Mouse (Mus musculus) MEL-GATA-1-ER (cell line): ENCODE measurements around the gene Cox4i1.
"Not testable (repeated sequence)": the region's sequence is repeated elsewhere in the genome, so short reads cannot be mapped to it uniquely, and the experiment has no call there.

Experiments used
- DNase-seq: peaks from one replicate; pipeline ENCODE4 v3.0.0-alpha.2; 2012; ENCODE audit warnings: low read depth; ENCODE audit errors: extremely low read depth

The Cox4i1 gene

GRCm38 (mm10) chr8:120657415-120657814 is 10.6 kb upstream of the Cox4i1 start:
- DNase-seq: no peak

- DNase-seq: no peak
Observed at GRCm38 (mm10) chr8:120664566-120664965, 3.5 kb upstream of the Cox4i1 start.

GRCm38 (mm10) chr8:120665726-120666455 is 2.1 kb upstream of the Cox4i1 start:
- no peak for DNase-seq

- DNase-seq: no peak
Observed at GRCm38 (mm10) chr8:120666807-120667470, 1.1 kb upstream of the Cox4i1 start.

- no peak for DNase-seq
Observed at GRCm38 (mm10) chr8:120668374-120668905, 418 bp downstream of the Cox4i1 start, which contains the start of gene Emc8. Emc8 (minus strand) TSS chr8:120668573.

- DNase-seq: no peak
Observed at GRCm38 (mm10) chr8:120671775-120672174, 3.8 kb downstream of the Cox4i1 start.

- no peak for DNase-seq
Observed at GRCm38 (mm10) chr8:120672626-120673229, 4.7 kb downstream of the Cox4i1 start.

- DNase-seq: no peak
Observed at GRCm38 (mm10) chr8:120673298-120673697, 5.3 kb downstream of the Cox4i1 start.

- no peak for DNase-seq
Observed at GRCm38 (mm10) chr8:120675718-120676117, 7.7 kb downstream of the Cox4i1 start.

- no peak for DNase-seq
Observed at GRCm38 (mm10) chr8:120678447-120678846, 10.4 kb downstream of the Cox4i1 start.

- no peak for DNase-seq
Observed at GRCm38 (mm10) chr8:120679629-120680387, 11.8 kb downstream of the Cox4i1 start.

GRCm38 (mm10) chr8:120680405-120680804 is 12.4 kb downstream of the Cox4i1 start:
- DNase-seq: not testable (repeated sequence)

- DNase-seq: no peak
Observed at GRCm38 (mm10) chr8:120681113-120681512, 13.1 kb downstream of the Cox4i1 start.

GRCm38 (mm10) chr8:120683602-120684001 is 15.6 kb downstream of the Cox4i1 start:
- no peak for DNase-seq

- no peak for DNase-seq
Observed at GRCm38 (mm10) chr8:120684082-120684481, 16.1 kb downstream of the Cox4i1 start.

- no peak for DNase-seq
Observed at GRCm38 (mm10) chr8:120685097-120685496, 17.1 kb downstream of the Cox4i1 start.

- DNase-seq: no peak
Observed at GRCm38 (mm10) chr8:120685591-120685990, 17.6 kb downstream of the Cox4i1 start.

- no peak for DNase-seq
Observed at GRCm38 (mm10) chr8:120686051-120686450, 18.0 kb downstream of the Cox4i1 start.

GRCm38 (mm10) chr8:120686576-120686975 is 18.6 kb downstream of the Cox4i1 start:
- no peak for DNase-seq

- no peak for DNase-seq
Observed at GRCm38 (mm10) chr8:120687786-120688185, 19.8 kb downstream of the Cox4i1 start.

- DNase-seq: no peak
Observed at GRCm38 (mm10) chr8:120688511-120688910, 20.5 kb downstream of the Cox4i1 start.
